Mouse (Mus musculus) inflammation-experienced regulatory T-cells, adult 16 weeks (primary cell): Measurements from ENCODE around the gene Olfr769. TPM values are rescaled to one million over a fixed set of nuclear protein-coding genes. Genes with fewer than 3 reads are reported as not detected.

Source experiments
- polyA plus RNA-seq: library from polyadenylated mRNA; unstranded; fragments of 100-300 nt; shearing (Covaris generic); gene quantifications from one replicate; pipeline ENCODE4 v1.2.1, GENCODE M21; 2017

The Olfr769 gene
- polyA plus RNA-seq: not detected

DNA sequence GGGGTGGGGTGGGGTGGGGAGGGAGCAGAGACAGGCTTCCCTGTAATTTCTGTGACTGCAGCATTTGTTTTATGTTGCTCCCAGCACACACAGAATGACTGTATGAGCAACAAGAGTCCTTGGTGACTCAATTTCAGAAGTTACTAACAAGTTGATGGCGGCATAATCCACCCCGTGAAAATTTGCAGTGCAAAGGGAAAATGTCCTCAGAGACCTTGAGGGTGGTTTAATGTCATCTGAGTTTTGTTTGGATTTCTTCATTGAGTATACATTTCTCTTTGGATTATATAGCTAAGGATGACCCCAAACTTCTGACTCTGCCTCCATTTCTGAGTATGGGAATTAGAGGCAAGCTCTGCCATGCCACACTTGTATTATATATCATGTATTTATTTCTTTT, at the start of gene Olfr769:
TSS of gene Olfr769 (minus strand) at position 101 of the 400 bp plus-strand sequence.

DNA sequence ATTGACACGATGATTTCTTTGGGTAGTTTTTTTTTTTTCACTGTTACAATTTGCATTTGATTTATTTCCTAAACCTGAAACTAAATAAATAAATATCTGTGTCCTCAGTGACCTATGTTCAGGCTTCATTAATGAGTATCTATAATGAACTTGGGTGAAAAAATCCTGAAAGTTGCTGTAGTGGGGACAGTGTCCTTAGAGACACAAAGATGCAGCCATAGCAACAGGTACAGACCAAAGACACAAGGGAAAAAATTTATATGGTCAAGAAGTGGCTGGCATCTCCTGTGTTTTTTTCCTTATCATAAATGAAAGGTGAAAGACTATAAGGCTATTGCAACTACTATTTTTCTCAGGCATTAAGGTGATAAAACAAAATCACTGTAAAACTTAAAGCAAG, 47.0 kb upstream of the Olfr769 start, which contains the start of gene Olfr771:
TSS of gene Olfr771 (minus strand) at position 101 of the 400 bp plus-strand sequence.

DNA sequence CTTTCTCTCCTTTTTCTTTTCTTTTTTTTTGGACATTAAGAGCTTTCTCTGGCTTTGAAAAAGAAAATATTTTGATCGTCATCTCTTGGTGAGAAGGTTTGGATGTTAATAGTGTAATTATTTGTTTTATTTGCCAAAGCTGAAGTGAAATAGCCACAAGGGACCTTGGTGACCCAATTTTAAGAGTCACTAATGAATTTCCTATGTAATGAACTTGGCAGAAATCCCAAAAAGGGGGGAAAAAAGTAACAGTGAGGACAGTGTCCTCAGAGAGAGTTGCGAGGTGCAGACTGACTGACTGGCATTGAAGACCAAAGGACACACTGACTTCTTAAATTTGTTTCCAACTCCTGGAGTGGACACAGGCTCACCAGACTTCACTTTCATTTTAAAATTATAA, 21.2 kb upstream of the Olfr769 start, which contains the start of gene Olfr770:
TSS of gene Olfr770 (minus strand) at position 101 of the 400 bp plus-strand sequence.

DNA sequence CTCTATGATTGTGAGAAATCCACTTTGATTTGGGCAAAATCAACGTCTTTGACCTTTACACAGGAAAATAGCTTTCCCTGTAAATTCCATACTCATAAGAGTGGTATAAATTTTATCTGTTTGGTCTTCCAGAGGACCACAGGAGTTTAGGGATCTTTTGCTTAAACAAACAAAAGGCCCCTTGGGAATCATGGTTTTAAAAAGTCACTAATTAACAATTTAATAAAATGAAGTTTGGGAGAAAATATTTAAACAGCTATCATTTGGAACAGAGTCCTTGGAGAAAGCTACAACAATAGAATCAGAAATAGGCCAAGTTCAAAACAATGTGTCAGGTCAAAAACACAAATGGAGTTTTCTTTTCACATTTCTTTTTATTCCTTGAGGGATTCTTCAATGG, 18.4 kb downstream of the Olfr769 start, which contains the start of gene Olfr768:
TSS of gene Olfr768 (minus strand) at position 101 of the 400 bp plus-strand sequence.

DNA sequence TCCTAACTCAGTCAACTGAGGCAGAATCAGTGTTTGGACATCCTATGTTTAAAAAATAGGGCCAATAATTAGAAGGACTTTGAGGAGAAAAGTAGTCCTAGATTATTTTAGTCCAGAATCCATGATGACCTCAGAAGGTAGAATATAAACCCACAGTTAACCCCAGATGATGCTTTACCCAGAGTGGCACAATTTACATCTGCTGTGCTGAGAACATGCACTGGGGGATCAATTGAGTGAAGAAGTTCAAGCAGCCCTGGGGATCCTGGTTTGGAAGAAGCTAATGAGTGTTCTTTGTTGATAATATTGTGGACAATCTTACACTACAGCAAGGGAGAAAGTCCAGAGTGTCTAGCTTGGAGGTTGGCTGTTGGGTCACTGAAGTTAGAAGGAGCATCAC, 34.9 kb downstream of the Olfr769 start, which contains the start of gene Olfr767:
TSS of gene Olfr767 (minus strand) at position 101 of the 400 bp plus-strand sequence.

DNA sequence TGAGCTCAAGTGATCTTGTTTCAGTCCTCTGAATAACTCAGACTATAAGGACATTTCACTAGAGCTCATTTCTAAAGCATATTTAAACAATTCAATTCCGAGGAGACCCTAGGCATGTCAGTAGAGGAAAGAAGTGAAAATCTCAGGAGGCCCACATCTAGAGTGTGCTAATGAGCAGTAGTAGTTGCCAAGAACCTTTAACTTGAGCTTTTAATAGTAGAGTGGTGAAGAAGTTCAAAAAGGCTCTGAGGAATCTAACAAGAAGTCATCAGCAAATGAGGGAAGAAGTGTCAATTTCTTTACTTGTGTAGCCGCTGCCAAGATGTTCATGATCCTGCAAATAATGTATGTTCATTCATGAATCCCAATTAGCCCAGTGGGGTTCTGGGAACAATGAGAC, 48.8 kb downstream of the Olfr769 start, which contains the start of gene Olfr766-ps1:
TSS of gene Olfr766-ps1 (minus strand) at position 101 of the 400 bp plus-strand sequence.

Other genes starting within 250 kb of the Olfr769 start
- 1.2 TPM for gene Gdf11, start 226.1 kb downstream of the Olfr769 start, polyA plus RNA-seq
- gene Cd63, start 216.9 kb downstream of the Olfr769 start, polyA plus RNA-seq: 1.2 TPM
- 21.9 TPM for gene Rdh5, start 195.0 kb downstream of the Olfr769 start, polyA plus RNA-seq
- gene Bloc1s1, start 193.8 kb downstream of the Olfr769 start, polyA plus RNA-seq: 196 TPM
- 9.1 TPM for gene Itga7, start 184.0 kb downstream of the Olfr769 start, polyA plus RNA-seq
- not detected for gene Mettl7b, start 156.9 kb downstream of the Olfr769 start, polyA plus RNA-seq
- gene Olfr9, start 128.4 kb downstream of the Olfr769 start, polyA plus RNA-seq: not detected
- gene Olfr763, start 107.1 kb downstream of the Olfr769 start, polyA plus RNA-seq: not detected
- gene Olfr764-ps1, start 78.0 kb downstream of the Olfr769 start, polyA plus RNA-seq: not detected
- not detected for gene Olfr765, start 67.9 kb downstream of the Olfr769 start, polyA plus RNA-seq
- gene Olfr766-ps1, start 48.9 kb downstream of the Olfr769 start, polyA plus RNA-seq: not detected
- not detected for gene Olfr767, start 35.0 kb downstream of the Olfr769 start, polyA plus RNA-seq
- not detected for gene Olfr768, start 18.5 kb downstream of the Olfr769 start, polyA plus RNA-seq
- gene Olfr770, start 21.1 kb upstream of the Olfr769 start, polyA plus RNA-seq: not detected
- not detected for gene Olfr771, start 46.9 kb upstream of the Olfr769 start, polyA plus RNA-seq
- not detected for gene Olfr772, start 60.1 kb upstream of the Olfr769 start, polyA plus RNA-seq
- gene Olfr773, start 69.6 kb upstream of the Olfr769 start, polyA plus RNA-seq: not detected
- gene Olfr774, start 118.3 kb upstream of the Olfr769 start, polyA plus RNA-seq: not detected
- not detected for gene Olfr775, start 130.6 kb upstream of the Olfr769 start, polyA plus RNA-seq
- not detected for gene Olfr776, start 141.3 kb upstream of the Olfr769 start, polyA plus RNA-seq
- not detected for gene Olfr777, start 153.6 kb upstream of the Olfr769 start, polyA plus RNA-seq
- gene Olfr780, start 200.3 kb upstream of the Olfr769 start, polyA plus RNA-seq: not detected
- gene Olfr781, start 211.0 kb upstream of the Olfr769 start, polyA plus RNA-seq: not detected
- gene Olfr782, start 231.0 kb upstream of the Olfr769 start, polyA plus RNA-seq: not detected